16 mouse cellular contexts compared by ENCODE assay signal in the genomic region with DNA sequence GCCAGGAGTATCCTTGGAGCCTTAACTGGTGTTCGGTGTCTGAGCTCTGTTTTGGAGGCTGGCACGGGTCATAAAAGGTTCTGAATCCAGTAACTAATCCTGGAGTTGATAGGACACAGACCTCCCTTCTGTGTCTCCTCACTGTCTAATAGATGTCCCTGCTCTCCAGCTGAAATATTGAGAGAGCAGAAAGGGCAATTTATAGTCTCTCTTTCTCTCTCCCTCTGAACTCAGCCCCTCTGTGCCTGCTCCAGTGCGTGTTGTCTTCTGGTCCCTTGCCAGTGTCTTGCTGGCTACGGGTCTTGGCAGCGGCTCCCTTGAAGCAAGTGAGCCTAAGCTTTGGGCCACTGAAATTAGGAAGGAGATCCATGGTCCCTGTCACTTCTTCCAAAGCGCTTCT. TPM values are rescaled to one million over a fixed set of nuclear protein-coding genes. Genes with fewer than 3 reads are reported as not detected.
DNase-seq lines count a peak whose midpoint lies in the region; ATAC-seq lines count a peak whose summit lies in the region.
"Had no signal": no experiment of that assay in that cellular context is flagged by ENCODE, and none has a peak within 500 bp of the region (broad histone marks: within the 10 kb centered on the region; RNA-seq: fewer than 3 reads in every experiment).

No protein-coding gene starts in this region.

- intact Hi-C loops in gastrocnemius, postnatal 14 days (cut with DNase I; ENCODE audit: low total_unique reads) = no loop called here
- intact Hi-C loops in heart, postnatal 25 days (cut with DNase I) = no loop called here

- peaks cover 13% of the 10 kb centered on the region for H3K36me3 ChIP-seq in lung, embryonic 15.5 days

- no peak overlapping the region for H3K9ac ChIP-seq in lung, embryonic 15.5 days
- H3K9ac ChIP-seq: embryonic facial prominence, embryonic 13.5 days; forebrain, embryonic 12.5 days; heart, embryonic 15.5 days; hindbrain, embryonic 13.5 days; midbrain, embryonic 12.5 days had no signal

- peak overlapping the region; percentile 34; the same call in 1 of the 2 replicates for H3K27ac ChIP-seq in lung, embryonic 15.5 days
- H3K27ac ChIP-seq: embryonic facial prominence, embryonic 13.5 days; forebrain, embryonic 12.5 days; heart, embryonic 15.5 days; hindbrain, embryonic 13.5 days; left cerebral cortex, adult 2 months; midbrain, embryonic 12.5 days had no signal

- no peak for ATAC-seq in lung, embryonic 15.5 days (ENCODE audit: borderline replicate concordance, extremely low read depth, low FRiP score, low TSS enrichment)
- ATAC-seq: CD4-positive, CD25-positive, alpha-beta regulatory T cell, adult 4 months had no signal

- H3K9me3 ChIP-seq in lung, embryonic 15.5 days = no peaks in the 10 kb centered on the region
- H3K9me3 ChIP-seq: embryonic facial prominence, embryonic 13.5 days; forebrain, embryonic 12.5 days; heart, embryonic 15.5 days; hindbrain, embryonic 13.5 days; midbrain, embryonic 12.5 days had no signal

- WGBS in lung, embryonic 15.5 days = 55% methylated on average over 6 of the region's 6 CpGs

- DNase-seq in gastrocnemius, postnatal 14 days = peak; percentile 33
- DNase-seq in gastrocnemius, postnatal 10 days = no peak
- DNase-seq in lung, postnatal 14 days = no peak
- peak; percentile 51 to 64 for DNase-seq in adrenal gland, postnatal 36 days
- peak; percentile 47 for DNase-seq in kidney, postnatal 14 days
- no peak for DNase-seq in heart, postnatal 25 days (ENCODE audit: low spot score)
- DNase-seq: liver; thymus, postnatal 14 days had no signal

- H3K4me1 ChIP-seq in lung, embryonic 15.5 days = peaks cover 23% of the 10 kb centered on the region

- no peak overlapping the region for H3K4me2 ChIP-seq in lung, embryonic 15.5 days
- H3K4me2 ChIP-seq: embryonic facial prominence, embryonic 13.5 days; forebrain, embryonic 12.5 days; heart, embryonic 15.5 days; hindbrain, embryonic 13.5 days; midbrain, embryonic 12.5 days had no signal

- H3K4me3 ChIP-seq in lung, embryonic 15.5 days = no peak overlapping the region
- H3K4me3 ChIP-seq: embryonic facial prominence, embryonic 13.5 days; forebrain, embryonic 12.5 days; heart, embryonic 15.5 days; hindbrain, embryonic 13.5 days; left cerebral cortex, adult 2 months; midbrain, embryonic 12.5 days had no signal

- H3K27me3 ChIP-seq in lung, embryonic 15.5 days = no peaks in the 10 kb centered on the region
- H3K27me3 ChIP-seq: heart, embryonic 15.5 days had no signal

RNA-seq across cellular contexts. Expression of a gene that starts 6.4 kb away (rescaled TPM):
- total RNA-seq in gastrocnemius, postnatal 14 days (2021) = 1 to 10 TPM; 3.9 to 4.7 TPM
- total RNA-seq in gastrocnemius, postnatal 10 days (2021) = 1 to 10 TPM; 3.8 to 4.7 TPM
- 8.8 and 9.2 TPM in 2 replicates for polyA plus RNA-seq in lung, embryonic 15.5 days (2015; fragmentation: Nextera tagmentation; extraction: Ambion mirVana)
- total RNA-seq in adrenal gland, postnatal 36 days (2021) = 10 to 100 TPM; 30.4 to 33.0 TPM
- 10 to 100 TPM; 20.1 to 29.0 TPM for total RNA-seq in heart, postnatal 25 days (2021)

RNA-seq across cellular contexts. Expression of a gene that starts 26.5 kb away (rescaled TPM):
- total RNA-seq in gastrocnemius, postnatal 14 days (2021) = not detected
- under 1 TPM; 0.54 to 0.63 TPM for total RNA-seq in gastrocnemius, postnatal 10 days (2021)
- 53.5 TPM in 2 replicates for polyA plus RNA-seq in lung, embryonic 15.5 days (2015; fragmentation: Nextera tagmentation; extraction: Ambion mirVana)
- total RNA-seq in adrenal gland, postnatal 36 days (2021) = not detected
- total RNA-seq in heart, postnatal 25 days (2021) = 1 to 10 TPM; 2.4 to 3.1 TPM
- total RNA-seq: left cerebral cortex, adult 2 months had no signal
- polyA plus RNA-seq: CD4-positive, CD25-positive, alpha-beta regulatory T cell, adult 4 months; embryonic facial prominence, embryonic 13.5 days; forebrain, embryonic 12.5 days; hindbrain, embryonic 13.5 days; midbrain, embryonic 12.5 days had no signal

RNA-seq across cellular contexts. Expression of a gene that starts 33.5 kb away (rescaled TPM):
- total RNA-seq in gastrocnemius, postnatal 14 days (2021) = 10 to 100 TPM in 1 of 2 experiments, 1 to 10 TPM in 1; 3.7 to 15.5 TPM
- total RNA-seq in gastrocnemius, postnatal 10 days (2021) = 10 to 100 TPM; 17.0 to 34.2 TPM
- polyA plus RNA-seq in lung, embryonic 15.5 days (2015; fragmentation: Nextera tagmentation; extraction: Ambion mirVana) = 20.1 and 24.8 TPM in 2 replicates
- 10 to 100 TPM in 1 of 2 experiments, 1 to 10 TPM in 1; 3.4 to 14.0 TPM for total RNA-seq in adrenal gland, postnatal 36 days (2021)
- total RNA-seq in heart, postnatal 25 days (2021) = 100 to 1,000 TPM; 323 to 376 TPM

RNA-seq across cellular contexts. Expression of a gene that starts 44.1 kb away (rescaled TPM):
- 10 to 100 TPM; 27.1 to 32.0 TPM for total RNA-seq in gastrocnemius, postnatal 14 days (2021)
- total RNA-seq in gastrocnemius, postnatal 10 days (2021) = 10 to 100 TPM; 38.3 to 48.5 TPM
- polyA plus RNA-seq in lung, embryonic 15.5 days (2015; fragmentation: Nextera tagmentation; extraction: Ambion mirVana) = 102 and 107 TPM in 2 replicates
- total RNA-seq in adrenal gland, postnatal 36 days (2021) = 10 to 100 TPM; 46.1 to 51.1 TPM
- total RNA-seq in heart, postnatal 25 days (2021) = 10 to 100 TPM; 58.7 to 66.5 TPM

Comparison
In these comparisons a context has a peak if more than half of its experiments do, and no peak if none do; other contexts are left out.
1. DNase-seq: peak in gastrocnemius, postnatal 14 days (single experiment), adrenal gland, postnatal 36 days (2 of 2) and kidney, postnatal 14 days (single experiment); none in gastrocnemius, postnatal 10 days (single experiment), lung, postnatal 14 days (single experiment) and heart, postnatal 25 days (single experiment).
2. RNA of a gene that starts 33.5 kb away (total RNA-seq): 323 to 376 TPM in heart, postnatal 25 days; 17.0 to 34.2 TPM in gastrocnemius, postnatal 10 days, 3.7 to 15.5 TPM in gastrocnemius, postnatal 14 days and 3.4 to 14.0 TPM in adrenal gland, postnatal 36 days; every median in the first group is over 4 times any median in the second.